Mouse (Mus musculus) left cerebral cortex, postnatal 10 days (tissue): ENCODE data around the gene Tmem212. TPM values are rescaled to one million over a fixed set of nuclear protein-coding genes. Genes with fewer than 3 reads are reported as not detected.

Experiments used
- DNase-seq, 2 experiments: peaks; one replicate each; pipeline ENCODE4 v3.0.0; 2021 to 2022; ENCODE audit warnings: low spot score in 2 of 2, mixed read lengths in 1 of 2; ENCODE audit errors: extremely low spot score in 1 of 2
- intact Hi-C: fragments of 180-260 bp; cut with DNase I; formaldehyde crosslinking; loops from one replicate; pipeline ENCODE4 v1.15.1; 2025
- total RNA-seq, 2 experiments: library from RNA; stranded (reverse); gene quantifications; 2 replicates each; pipeline ENCODE4 v1.2.3; 2021

Tmem212 gene
- total RNA-seq, 2 experiments from 2014 or later: 0.51 to 0.53 TPM

DNA sequence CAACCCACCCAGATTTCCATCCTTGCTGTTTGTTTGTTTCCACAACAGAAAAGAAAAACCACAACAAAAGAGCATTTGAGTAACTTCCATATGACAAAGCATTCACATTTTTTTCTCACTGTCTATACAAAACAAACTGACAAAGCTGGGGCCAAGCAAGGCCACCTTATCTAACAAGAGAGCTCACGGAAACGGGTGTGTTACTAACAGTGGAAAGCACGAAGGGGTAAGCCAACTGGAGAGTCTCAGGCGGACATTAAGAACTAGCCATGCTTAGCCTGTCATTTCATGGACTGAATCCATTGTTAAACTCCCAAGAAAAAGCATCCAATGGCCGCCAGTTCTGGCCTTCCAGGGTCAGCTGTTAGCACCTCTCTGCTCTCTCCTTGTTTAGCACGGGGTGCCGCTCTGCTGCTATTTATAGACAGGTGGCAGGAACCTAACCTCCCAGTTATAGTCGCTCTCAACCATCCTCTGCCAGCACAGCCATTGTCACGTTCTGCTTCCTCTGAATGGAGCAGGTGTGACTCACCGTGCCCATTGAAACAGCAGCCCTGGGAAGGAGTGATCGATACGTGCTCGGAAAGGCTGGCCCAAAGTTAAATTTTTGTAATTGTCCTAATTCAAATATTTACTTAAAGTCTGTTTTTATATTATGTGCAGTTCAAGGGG is 8.6 kb upstream of the Tmem212 start:
- no peak for DNase-seq
- intact Hi-C loops: no loop called here

DNA sequence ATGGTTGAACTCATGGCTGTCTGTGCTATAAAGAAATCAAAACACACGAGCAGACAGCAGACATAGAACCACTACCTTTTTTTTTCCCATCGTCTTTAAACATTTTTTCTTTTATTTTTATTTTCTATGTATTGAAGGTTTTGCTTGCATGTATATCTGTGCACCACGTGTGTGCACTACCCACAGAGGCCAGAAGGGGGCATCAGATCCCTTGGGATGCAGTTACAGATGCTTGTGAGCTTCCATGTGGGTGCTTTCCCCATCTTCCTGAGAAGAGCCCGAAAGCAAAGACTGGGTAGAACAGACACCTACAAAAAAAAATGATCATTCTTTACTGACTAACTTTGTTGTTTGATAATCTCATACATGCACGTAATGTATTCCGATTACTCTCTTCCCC is 5.7 kb upstream of the Tmem212 start:
- no peak for DNase-seq
- intact Hi-C loops: no loop called here

DNA sequence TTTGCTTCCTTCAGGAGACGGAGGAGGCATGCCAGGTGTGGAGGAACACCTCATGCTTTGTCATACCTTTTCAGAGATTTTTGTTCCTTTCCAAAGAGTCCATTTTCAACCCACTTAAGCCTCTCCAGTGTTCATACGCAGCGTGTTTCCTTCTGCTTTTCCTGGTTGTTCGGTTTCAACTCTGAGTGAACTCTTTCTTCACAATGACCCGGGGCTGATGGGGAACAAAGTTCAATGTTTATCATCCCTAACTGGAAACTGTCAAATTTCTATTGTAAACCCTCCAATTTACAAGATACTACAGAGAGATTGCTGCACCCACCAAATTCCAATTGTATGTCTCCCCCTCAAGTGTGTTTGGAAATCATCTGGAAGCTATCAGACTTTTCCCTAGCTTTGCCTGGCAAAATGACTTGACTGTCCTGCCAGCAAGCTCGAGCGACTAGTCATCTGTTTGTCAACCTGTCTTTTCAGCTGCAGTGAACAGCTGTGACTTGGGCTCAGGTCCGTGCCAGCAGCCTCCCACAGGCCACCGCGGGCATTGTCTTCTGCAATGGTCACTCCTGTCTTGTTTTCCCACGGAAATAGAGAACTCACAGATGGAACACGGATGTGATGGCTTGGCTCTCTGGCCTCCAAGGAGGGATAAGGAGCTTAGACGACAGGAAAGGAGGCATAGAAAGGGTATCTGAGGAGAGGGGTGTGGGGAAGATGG is 3.0 kb upstream of the Tmem212 start:
- peak in 1 of 2 experiments; percentile 28 for DNase-seq
- intact Hi-C loops: no loop called here

DNA sequence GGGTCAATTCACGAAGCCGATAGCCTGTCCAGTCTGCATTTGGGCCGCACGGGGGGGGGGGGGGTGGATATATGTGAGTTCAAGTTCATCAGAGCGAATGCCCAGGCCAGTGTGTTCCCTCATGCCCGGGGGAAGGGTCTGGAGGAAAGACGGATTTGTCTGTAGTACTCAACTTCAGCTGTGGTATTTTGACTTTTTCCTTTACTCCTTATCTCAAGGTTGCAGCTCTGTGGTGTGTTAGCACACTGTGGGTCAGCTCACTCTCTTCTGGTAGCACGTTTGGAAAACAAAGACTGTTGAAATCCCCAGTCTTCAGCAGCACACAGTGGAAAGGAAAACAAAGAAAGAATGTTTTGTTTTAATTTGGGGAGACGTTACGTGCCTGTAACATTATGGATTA is 2.0 kb upstream of the Tmem212 start:
- DNase-seq: no peak
- intact Hi-C loops: no loop called here

DNA sequence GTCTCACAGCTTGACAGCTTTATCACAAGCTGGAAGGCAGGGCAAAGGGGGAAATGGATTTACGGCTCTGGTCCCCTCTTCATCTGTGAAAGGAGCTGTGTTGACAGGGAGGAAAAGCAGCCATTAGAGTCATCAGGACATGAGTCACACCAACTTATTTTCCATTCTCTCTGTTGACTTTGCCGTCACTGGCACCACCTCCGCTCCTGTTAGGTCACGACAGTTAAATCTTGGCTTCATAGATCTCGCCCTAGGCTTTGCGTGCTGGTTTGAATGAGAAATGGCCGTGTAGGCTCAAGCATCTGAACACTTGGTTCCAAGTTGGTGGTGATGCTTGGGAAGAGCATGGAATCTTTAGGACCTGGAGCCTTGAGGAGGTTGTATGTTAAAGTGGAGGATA is 9.6 kb downstream of the Tmem212 start:
- DNase-seq: no peak
- intact Hi-C loops: no loop called here

DNA sequence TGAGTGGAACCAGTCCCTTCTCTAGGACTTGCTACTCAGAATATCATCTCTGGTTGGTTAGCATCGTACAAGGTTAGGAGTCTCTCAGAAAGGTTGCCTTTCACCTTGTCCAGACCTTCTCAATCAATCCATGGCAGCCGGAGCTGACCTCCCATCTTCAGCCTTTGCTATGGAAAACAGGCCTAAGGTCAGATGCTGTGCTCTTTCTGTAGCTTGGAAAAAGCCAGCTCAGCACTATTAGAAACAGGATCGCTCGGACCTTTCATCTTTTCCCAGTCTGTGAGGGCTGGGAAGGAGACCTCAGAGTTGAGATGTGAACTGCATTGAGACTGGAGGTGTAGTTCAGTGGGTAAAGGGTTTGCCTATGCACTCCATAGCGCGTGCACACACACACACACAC is 10.6 kb downstream of the Tmem212 start:
- DNase-seq: no peak

DNA sequence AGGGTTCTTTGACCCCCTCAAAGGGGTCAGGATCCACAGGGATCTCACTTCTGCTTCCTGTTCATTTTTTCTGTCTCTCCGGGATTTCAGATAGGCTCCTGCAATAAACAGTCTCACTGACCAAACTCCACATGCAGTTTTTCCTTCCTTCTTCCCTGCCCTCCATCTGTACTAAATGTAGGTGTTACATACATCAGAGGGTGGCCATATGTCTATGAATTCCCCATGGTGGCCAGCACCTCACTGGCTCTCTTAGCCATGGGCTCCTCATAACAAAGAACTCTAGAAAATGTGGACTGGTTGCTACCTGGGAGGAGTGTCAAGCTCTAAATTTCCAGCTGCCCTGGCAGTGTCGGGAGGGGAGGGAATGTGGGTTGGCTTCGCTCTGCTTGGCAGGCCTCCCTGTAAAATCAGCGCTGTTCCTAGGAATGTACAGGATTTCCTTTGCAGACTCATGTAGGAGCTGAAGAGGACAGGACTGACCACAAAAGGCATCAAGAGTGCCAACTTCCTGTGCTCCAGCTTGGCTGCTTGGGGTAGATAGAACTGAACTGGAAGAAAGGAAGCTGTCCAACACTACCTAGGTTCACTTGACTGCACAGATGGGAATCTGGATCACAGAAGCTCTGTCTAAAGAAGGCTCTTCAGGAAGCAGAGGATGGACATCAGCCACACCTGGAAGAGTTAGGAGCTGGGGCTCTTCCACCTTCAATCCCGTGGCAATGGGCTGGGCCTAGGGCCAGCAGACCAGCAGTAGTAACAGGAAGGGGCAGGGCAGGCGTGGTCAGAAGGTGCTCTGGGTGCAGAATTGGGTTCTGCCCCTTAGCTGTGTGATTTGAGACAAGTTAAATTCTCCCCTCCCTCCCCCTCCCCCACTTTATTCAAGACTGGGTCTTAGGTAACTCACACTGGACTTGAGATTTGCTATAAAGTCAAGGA is 14.0 kb downstream of the Tmem212 start:
- intact Hi-C loops: no loop called here

More for the DNA sequence above, 10.6 kb downstream of the Tmem212 start:
- intact Hi-C loops: no loop called here

DNA sequence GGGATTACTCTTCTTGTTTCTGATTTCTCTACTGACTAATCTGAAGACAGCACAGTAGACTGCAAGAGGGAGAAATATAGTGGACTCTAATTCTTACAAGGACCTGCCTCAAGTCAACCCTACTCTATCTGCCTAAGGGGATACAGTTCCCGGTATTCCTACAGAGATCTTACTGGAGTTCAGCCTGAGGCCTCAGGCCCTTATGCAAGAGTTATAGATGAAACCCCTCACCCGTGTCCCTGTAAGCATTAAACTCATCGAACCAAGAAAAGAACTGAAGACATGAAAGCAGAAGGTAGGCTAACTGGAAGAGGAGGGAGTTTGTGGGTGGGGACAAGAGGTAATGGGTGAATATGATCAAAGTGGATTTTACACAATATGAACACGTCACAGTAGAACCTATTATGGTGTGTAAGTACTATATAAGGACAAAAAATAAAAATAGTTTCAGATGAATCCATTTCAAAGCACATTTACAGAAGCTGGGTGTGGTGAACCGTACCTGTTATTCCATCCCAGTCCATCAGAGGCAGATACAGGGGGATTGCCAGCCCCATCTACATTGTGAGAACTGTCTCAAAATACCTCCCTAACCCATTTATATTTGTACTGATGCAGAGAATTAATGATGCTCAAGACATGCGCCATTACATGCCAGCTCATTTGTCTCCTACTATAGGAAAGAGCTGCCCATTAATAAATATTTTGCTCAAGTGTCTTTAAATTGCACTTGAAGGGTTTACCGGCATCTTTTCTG is 17.1 kb downstream of the Tmem212 start:
- intact Hi-C loops: no loop called here
- no peak for DNase-seq

More for the DNA sequence above, 14.0 kb downstream of the Tmem212 start:
- no peak for DNase-seq

DNA sequence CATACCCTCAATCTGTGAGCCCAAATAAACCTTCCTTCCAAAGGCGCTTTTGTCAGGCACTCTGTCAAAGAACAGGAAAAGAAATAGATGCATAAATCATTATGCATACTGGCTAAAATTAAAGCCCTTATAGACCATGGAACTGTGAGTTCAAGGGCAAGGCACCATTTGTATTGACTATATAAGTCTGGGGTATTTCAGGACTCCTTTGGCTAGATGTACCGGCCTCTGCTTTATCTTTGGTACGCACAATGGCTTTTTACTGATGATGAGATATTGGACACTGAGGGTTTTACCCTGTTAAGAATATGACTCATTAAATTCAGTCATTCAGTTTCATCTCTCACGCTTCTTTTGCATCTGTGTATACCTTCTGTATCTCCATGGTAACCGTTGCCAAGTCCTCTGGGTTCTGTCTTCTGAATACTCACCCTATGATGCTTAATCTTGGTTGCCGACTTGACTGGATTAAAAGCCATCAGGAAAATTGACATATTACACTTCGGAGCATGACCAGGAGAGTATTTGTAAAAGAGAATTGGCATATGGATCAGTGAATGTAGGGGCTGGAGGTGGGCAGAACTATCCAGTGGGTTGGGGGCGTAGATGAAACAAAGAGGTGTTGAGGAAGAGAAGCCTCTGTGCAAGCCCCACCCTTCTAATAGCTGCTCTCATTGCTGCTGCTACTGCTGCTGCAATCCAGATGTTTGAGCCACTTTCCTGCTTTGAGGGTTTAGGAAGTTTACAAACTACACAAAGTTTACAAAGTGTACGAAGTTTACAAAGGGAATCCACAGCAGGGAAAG is 22.7 kb downstream of the Tmem212 start:
- intact Hi-C loops: no loop called here
- no peak for DNase-seq

DNA sequence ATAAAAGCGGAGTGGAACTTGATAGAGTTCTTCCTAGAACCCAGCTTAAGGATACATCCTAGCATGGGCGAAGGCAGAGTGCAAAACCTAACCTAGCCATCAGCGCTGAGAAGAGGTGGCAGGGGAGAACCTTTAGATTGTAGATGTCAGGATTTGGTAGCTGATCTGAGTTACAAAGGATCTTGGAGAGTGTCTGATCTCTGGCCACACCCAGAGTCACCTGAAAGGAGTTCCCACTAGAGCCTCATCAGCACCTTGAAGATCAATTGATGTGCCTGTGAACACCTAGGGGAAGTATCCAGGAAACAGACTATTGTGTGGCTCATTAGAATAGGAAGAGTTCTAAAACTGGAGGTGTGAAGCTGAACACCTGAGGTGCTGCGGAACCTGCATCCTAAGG is 23.7 kb downstream of the Tmem212 start:
- intact Hi-C loops: no loop called here
- no peak for DNase-seq

DNA sequence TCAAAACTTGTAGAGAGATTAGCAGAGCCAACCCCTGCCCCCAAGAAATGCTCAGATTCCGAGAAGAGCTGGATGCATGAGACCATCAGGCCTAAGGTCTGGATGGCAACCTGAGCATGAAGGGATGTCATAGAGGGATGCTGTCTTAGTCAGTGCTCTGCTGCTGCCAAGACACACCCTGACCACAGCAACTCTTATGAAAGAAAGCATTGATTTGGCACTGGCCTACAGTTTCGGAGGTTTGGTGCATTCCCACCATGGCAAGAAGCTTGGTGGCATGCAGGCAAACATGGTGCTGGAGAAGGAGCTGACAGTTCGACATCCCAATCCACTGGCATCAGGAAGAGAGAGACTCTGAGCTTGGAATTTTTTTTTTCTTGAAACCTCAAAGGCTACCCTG is 24.3 kb downstream of the Tmem212 start:
- intact Hi-C loops: no loop called here
- no peak for DNase-seq

DNA sequence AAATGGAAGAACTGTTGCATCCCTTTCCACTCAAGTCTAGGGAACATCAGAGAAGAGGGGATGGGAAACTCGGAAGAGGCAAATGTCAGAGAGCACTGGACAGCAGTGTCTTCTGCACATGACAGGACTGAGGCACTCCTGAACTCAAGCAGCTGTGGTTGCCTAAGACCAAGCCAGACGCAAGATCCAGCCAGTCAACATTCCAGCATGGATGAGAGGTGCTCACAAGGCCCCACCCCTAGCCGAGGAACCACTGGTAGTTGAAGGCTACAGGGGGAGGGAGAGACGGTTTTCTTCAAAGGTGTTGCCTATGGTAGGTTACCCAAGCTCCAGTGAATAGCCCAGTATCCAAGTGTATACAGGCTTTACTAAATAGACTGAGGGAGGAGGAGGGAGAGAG is 24.8 kb downstream of the Tmem212 start:
- no peak for DNase-seq
- intact Hi-C loops: no loop called here

DNA sequence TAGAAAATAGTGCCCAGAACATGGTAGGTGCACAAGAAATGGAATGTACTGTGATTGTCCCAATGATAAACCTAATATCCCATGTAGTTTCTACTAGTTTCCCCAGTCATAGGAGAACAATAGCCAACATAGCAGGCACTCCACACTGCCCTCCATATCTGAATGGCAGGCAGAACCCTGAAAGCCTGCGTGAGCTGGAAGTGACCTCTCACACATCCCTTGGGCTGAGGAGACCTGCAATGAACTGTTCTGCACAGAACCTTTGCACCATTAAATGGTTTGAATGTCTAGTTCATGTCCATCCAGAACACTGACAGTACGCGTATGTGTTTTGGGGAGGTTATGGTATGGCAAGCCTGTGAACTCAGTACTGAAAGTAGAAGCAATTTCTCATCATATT is 27.5 kb downstream of the Tmem212 start:
- no peak for DNase-seq
- intact Hi-C loops: loop anchor here (10.0 kb wide), 2 partner anchors 284 to 394 kb away; no protein-coding TSS in a partner anchor

DNA sequence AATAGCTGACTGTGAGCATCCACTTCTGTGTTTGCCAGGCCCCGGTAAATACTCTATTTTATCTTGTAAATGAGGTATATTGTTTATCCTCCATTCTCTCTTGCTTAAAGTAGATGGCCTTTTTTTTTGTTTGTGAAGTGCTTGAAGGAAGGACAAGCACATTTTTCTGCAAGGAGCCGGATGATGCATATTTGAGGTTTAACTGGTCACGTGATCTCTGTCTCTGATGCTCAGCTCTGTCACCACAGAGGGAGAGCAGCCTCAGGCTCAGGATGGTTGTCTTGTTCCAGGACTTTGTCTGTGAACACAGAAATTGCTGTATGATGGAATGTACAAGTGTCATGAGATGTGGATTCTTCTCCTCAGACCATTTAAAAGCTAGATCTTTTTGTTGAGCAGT is 28.4 kb downstream of the Tmem212 start:
- no peak for DNase-seq
- intact Hi-C loops: loop anchor here (10.0 kb wide), 2 partner anchors 283 to 393 kb away; no protein-coding TSS in a partner anchor

DNA sequence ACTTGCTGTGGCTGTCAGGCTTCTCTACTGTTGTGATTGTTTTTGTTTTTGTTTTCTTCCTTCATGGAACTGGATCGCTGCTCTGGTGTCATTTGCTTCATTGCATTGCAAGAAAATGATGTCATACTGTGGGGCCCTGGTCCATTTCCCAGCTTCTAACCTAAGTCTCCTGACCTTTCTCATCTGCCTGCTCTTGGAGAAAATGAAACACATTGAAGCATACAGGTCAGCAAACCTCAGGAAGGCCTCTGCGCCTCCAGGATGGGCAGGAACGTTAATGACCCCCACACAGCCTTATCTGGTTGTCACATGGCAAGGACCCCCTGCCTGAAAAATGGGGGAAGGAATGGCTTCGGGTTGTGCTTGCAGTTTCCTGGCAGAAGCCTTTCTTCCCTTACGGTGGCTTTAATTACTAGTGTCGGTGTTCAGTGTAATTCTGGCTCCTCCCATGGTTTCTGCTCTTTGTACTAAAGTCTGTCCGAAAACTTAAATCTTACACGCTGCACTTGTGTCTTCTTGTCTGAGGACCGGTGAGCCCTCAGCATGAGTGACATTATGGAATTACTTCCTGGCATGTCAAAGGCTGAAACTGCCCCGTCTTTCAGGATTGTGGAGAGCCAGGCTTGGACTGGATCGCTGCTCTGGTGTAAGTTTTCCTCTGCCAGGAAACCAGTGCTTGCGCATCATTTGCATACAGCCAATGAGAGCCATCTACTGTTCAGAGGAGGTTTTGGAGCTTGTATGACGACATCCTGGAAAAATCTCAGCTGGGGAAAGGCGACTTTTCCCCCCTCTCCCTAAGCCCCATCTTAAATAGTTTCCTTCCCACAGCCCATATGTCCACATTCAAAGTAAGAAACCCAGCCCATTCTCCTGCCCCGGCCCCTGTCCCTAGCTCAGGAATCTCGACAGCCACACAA is 33.1 kb downstream of the Tmem212 start:
- peak; percentile 68 to 70 for DNase-seq
- intact Hi-C loops: loop anchor here (10.0 kb wide), 2 partner anchors 278 to 388 kb away; no protein-coding TSS in a partner anchor

DNA sequence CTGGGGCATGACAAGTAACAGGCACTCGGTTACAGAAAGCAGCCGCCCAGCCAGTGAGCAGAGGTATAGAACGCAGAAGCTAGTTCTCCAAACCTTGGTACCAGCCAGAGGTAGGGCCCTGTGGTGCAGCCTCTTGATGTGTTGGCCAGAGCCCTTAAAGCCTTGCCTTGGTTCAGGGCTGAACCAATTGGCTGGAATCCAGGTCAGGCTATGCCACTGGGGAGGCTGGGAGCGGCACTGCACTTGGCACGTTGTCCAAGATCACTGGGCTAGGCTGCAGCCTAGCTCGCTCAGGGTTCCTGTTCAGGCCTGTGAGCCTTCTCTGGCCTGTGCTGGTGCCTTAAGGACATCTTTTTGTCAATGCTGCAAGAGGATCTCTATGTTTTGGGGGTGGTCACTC is 34.6 kb downstream of the Tmem212 start:
- intact Hi-C loops: loop anchor here (10.0 kb wide), 2 partner anchors 277 to 387 kb away; no protein-coding TSS in a partner anchor
- peak; percentile 23 to 69 for DNase-seq

DNA sequence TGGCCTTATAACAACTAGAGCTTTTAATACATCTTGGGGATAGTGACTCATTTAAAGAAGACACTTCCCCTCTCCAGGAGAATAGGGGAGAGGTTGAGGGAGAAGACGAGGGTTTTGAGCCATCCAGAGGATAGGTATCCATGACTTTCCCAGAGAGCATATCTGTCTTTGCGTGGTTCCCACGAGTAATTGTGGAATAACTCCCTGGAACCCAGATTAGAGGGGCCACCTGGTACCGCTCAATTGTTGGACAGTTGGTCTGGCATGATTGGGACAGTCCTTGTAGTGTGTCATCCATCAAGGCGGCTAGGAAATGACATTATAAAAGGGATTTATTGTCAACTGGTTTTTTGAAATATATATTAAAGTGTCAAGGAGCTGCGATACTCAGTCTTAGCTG is 35.1 kb downstream of the Tmem212 start:
- no peak for DNase-seq
- intact Hi-C loops: loop anchor here (10.0 kb wide), 2 partner anchors 276 to 386 kb away; no protein-coding TSS in a partner anchor
